Mouse (Mus musculus): ENCODE data around the gene Wdtc1. TPM values are rescaled to one million over a fixed set of nuclear protein-coding genes. Genes with fewer than 3 reads are reported as not detected.

Wdtc1 gene
- total RNA-seq, 2 experiments from 2014 or later = 78.8 to 82.5 TPM

GRCm38 (mm10) chr4:133285299-133285698, 68.0 kb downstream of the Wdtc1 start:
- no peak overlapping the region for H3K4me3 ChIP-seq
- TF ChIP-seq CTCF (conservative IDR thresholded peaks at IDR 0.05) = no peak
- DNase-seq (ENCODE audit: low spot score in 2 of 2) = no peak
- H3K27ac ChIP-seq = no peak overlapping the region

GRCm38 (mm10) chr4:133282656-133283055, 70.6 kb downstream of the Wdtc1 start:
- TF ChIP-seq CTCF (conservative IDR thresholded peaks at IDR 0.05) = no peak; the same call in 1 of the 2 replicates
- Histone ChIP-seq H3K4me3 (no peak overlapping the region), H3K27ac (peak overlapping the region; percentile 86; the same call in 1 of the 2 replicates)
- DNase-seq (ENCODE audit: low spot score in 2 of 2) = no peak

- no peak for TF ChIP-seq CTCF (conservative IDR thresholded peaks at IDR 0.05)
- no peak for DNase-seq (ENCODE audit: low spot score in 2 of 2)
- Histone ChIP-seq H3K27ac (peak overlapping the region; percentile 86), H3K4me3 (no peak overlapping the region)
These were observed 71.3 kb downstream of the Wdtc1 start for GRCm38 (mm10) chr4:133281951-133282481.

GRCm38 (mm10) chr4:133281513-133281912, 71.8 kb downstream of the Wdtc1 start:
- no peak for TF ChIP-seq CTCF (conservative IDR thresholded peaks at IDR 0.05)
- no peak for DNase-seq (ENCODE audit: low spot score in 2 of 2)
- peak overlapping the region; percentile 86 for H3K27ac ChIP-seq
- H3K4me3 ChIP-seq = no peak overlapping the region

GRCm38 (mm10) chr4:133278482-133278881, 74.8 kb downstream of the Wdtc1 start:
- DNase-seq (ENCODE audit: low spot score in 2 of 2) = no peak
- peak overlapping the region; percentile 99 for H3K4me3 ChIP-seq
- H3K27ac ChIP-seq = peak overlapping the region; percentile 98
- TF ChIP-seq CTCF (conservative IDR thresholded peaks at IDR 0.05) = no peak

GRCm38 (mm10) chr4:133278067-133278466, 75.2 kb downstream of the Wdtc1 start:
- Histone ChIP-seq H3K4me3 (peak overlapping the region; percentile 99), H3K27ac (peak overlapping the region; percentile 98)
- DNase-seq (ENCODE audit: low spot score in 2 of 2) = no peak
- TF ChIP-seq CTCF (conservative IDR thresholded peaks at IDR 0.05) = no peak

GRCm38 (mm10) chr4:133277104-133278026, 75.9 kb downstream of the Wdtc1 start, which contains the start of gene Tmem222:
Gene Tmem222 (minus strand): TSS chr4:133277792.
- H3K4me3 ChIP-seq = peak within 1 kb of the TSS; percentile 99
- no peak for TF ChIP-seq CTCF (conservative IDR thresholded peaks at IDR 0.05)
- peak within 1 kb of the TSS; percentile 98 for H3K27ac ChIP-seq
- DNase-seq (ENCODE audit: low spot score in 2 of 2) = peak; percentile 96 to 98

- H3K27ac ChIP-seq = no peak overlapping the region
These were observed 82.4 kb downstream of the Wdtc1 start for GRCm38 (mm10) chr4:133270929-133271328.

GRCm38 (mm10) chr4:133269596-133269995, 83.7 kb downstream of the Wdtc1 start:
- no peak for TF ChIP-seq CTCF (conservative IDR thresholded peaks at IDR 0.05)
- no peak overlapping the region for H3K4me3 ChIP-seq
- DNase-seq (ENCODE audit: low spot score in 2 of 2) = no peak
- no peak overlapping the region for H3K27ac ChIP-seq

More at GRCm38 (mm10) chr4:133270929-133271328, 82.4 kb downstream of the Wdtc1 start:
- no peak for DNase-seq (ENCODE audit: low spot score in 2 of 2)
- TF ChIP-seq CTCF (conservative IDR thresholded peaks at IDR 0.05) = no peak
- no peak overlapping the region for H3K4me3 ChIP-seq

GRCm38 (mm10) chr4:133268931-133269330, 84.3 kb downstream of the Wdtc1 start:
- H3K27ac ChIP-seq = no peak overlapping the region
- no peak for DNase-seq (ENCODE audit: low spot score in 2 of 2)
- no peak for TF ChIP-seq CTCF (conservative IDR thresholded peaks at IDR 0.05)
- H3K4me3 ChIP-seq = no peak overlapping the region

GRCm38 (mm10) chr4:133266248-133266880, 86.9 kb downstream of the Wdtc1 start:
- no peak overlapping the region for H3K27ac ChIP-seq
- no peak overlapping the region for H3K4me3 ChIP-seq
- no peak for TF ChIP-seq CTCF (conservative IDR thresholded peaks at IDR 0.05)
- no peak for DNase-seq (ENCODE audit: low spot score in 2 of 2)

- no peak overlapping the region for H3K27ac ChIP-seq
- H3K4me3 ChIP-seq = no peak overlapping the region
- TF ChIP-seq CTCF (conservative IDR thresholded peaks at IDR 0.05) = no peak
- no peak for DNase-seq (ENCODE audit: low spot score in 2 of 2)
These were observed 87.5 kb downstream of the Wdtc1 start for GRCm38 (mm10) chr4:133265759-133266158.

GRCm38 (mm10) chr4:133265297-133265696, 88.0 kb downstream of the Wdtc1 start:
- Histone ChIP-seq H3K4me3 (no peak overlapping the region), H3K27ac (no peak overlapping the region)
- DNase-seq (ENCODE audit: low spot score in 2 of 2) = no peak
- TF ChIP-seq CTCF (conservative IDR thresholded peaks at IDR 0.05) = no peak

Data from layer of hippocampus, adult 2 months (tissue).